Mouse (Mus musculus) hindbrain, postnatal 0 days (tissue): ENCODE measurements around the gene Slc37a4. TPM values are rescaled to one million over a fixed set of nuclear protein-coding genes. Genes with fewer than 3 reads are reported as not detected.
A peak's percentile ranks its signal among the peaks of the same experiment; 100 is the strongest.
"Not testable (repeated sequence)": the region's sequence is repeated elsewhere in the genome, so short reads cannot be mapped to it uniquely, and the experiment has no call there.

Experiments
- ATAC-seq: fragments of 200-750 bp; cut with Nextera tagmentation; 2 replicates; pipeline ENCODE4 v1.8.0; 2017; ENCODE audit warnings: mild to moderate bottlenecking, moderate TSS enrichment, moderate library complexity
- DNase-seq: peaks from one replicate; pipeline ENCODE4 v3.0.0-alpha.2; 2015; ENCODE audit warnings: low spot score
- H3K27ac ChIP-seq: fragments of 300-500 bp; sonication (generic); 2 replicates; pipeline ENCODE4 v1.5.1; 2014; ENCODE audit warnings: mild to moderate bottlenecking
- H3K27me3 ChIP-seq: fragments of 300-500 bp; sonication (generic); 2 replicates; pipeline ENCODE4 v1.6.1; 2014; ENCODE audit warnings: low read length, mixed read lengths; ENCODE audit not compliant: insufficient read depth
- H3K36me3 ChIP-seq: fragments of 300-500 bp; sonication (generic); 2 replicates; pipeline ENCODE4 v1.6.1; 2014; ENCODE audit warnings: low read length, mixed read lengths; ENCODE audit not compliant: insufficient read depth
- H3K4me1 ChIP-seq: fragments of 300-500 bp; sonication (generic); 2 replicates; pipeline ENCODE4 v1.6.1; 2014; ENCODE audit warnings: antibody characterized with exemption, low read length, mixed read lengths; ENCODE audit not compliant: insufficient read depth
- H3K4me2 ChIP-seq: fragments of 300-500 bp; sonication (generic); 2 replicates; pipeline ENCODE4 v1.6.1; 2014; ENCODE audit warnings: low read depth, mild to moderate bottlenecking, low read length, moderate library complexity, mixed read lengths
- H3K4me3 ChIP-seq: fragments of 300-500 bp; sonication (generic); 2 replicates; pipeline ENCODE4 v1.5.1; 2014; ENCODE audit warnings: low read length
- H3K9ac ChIP-seq: fragments of 300-500 bp; sonication (generic); replicated peaks from 2 replicates; pipeline ENCODE4 v1.6.1; 2014; ENCODE audit warnings: mild to moderate bottlenecking, low read length, moderate library complexity, mixed read lengths
- H3K9me3 ChIP-seq: fragments of 300-500 bp; sonication (generic); 2 replicates; pipeline ENCODE4 v1.6.1; 2016; ENCODE audit warnings: low read length, mixed read lengths
- CTCF ChIP-seq: IDR thresholded peaks from 2 replicates; pipeline ENCODE4 v1.5.1; 2016; ENCODE audit warnings: antibody characterized with exemption, control low read depth, low read depth
- WGBS: fragments of 180-500 bp; shearing (Covaris S2); extraction: QIAGEN DNeasy Blood & Tissue Kit; methylation state at CpG from one replicate; pipeline ENCODE4 v1.1.7; 2014; 5-methylcytosine and 5-hydroxymethylcytosine counted together
- microRNA-seq, 2 experiments: library from miRNA; unstranded; fragments of <30 nt; microRNA quantifications; one replicate each; pipeline ENCODE4; 2016
- polyA plus RNA-seq: library from polyadenylated mRNA; unstranded; fragments of >200 nt; fragmentation: Nextera tagmentation; extraction: Ambion mirVana; gene quantifications from 2 replicates; pipeline ENCODE4 v1.2.1, GENCODE M21; 2015
- total RNA-seq: library from RNA; depleted of rRNA; stranded (reverse); fragments of >200 nt; gene quantifications from 2 replicates; pipeline ENCODE4 v1.2.3, GENCODE M21; 2014; rRNA removed

Slc37a4 gene
- total and polyA plus RNA-seq, 2 experiments from 2014 or later = 40.3 to 93.9 TPM

- no peak overlapping the region for H3K4me3 ChIP-seq
- no peaks in the 10 kb centered on the region for H3K9me3 ChIP-seq
- H3K9ac ChIP-seq = no peak overlapping the region
- 88% methylated on average over 4 of the region's 4 CpGs for whole genome bisulfite sequencing
- no peaks in the 10 kb centered on the region for H3K27me3 ChIP-seq
- no peak overlapping the region for H3K27ac ChIP-seq
- no peak for ATAC-seq
- no peaks in the 10 kb centered on the region for H3K4me1 ChIP-seq
- no peak for DNase-seq
- H3K4me2 ChIP-seq = no peak overlapping the region
- H3K36me3 ChIP-seq = no peaks in the 10 kb centered on the region
- TF ChIP-seq CTCF = no peak
Measured at GRCm38 (mm10) chr9:44423576-44423975, 26.9 kb downstream of the Slc37a4 start.

GRCm38 (mm10) chr9:44432577-44433185, 36.0 kb downstream of the Slc37a4 start:
- DNase-seq = no peak
- ATAC-seq = no peak
- Histone ChIP-seq H3K27me3 (no peaks in the 10 kb centered on the region), H3K36me3 (no peaks in the 10 kb centered on the region), H3K9ac (no peak overlapping the region), H3K27ac (no peak overlapping the region), H3K4me1 (no peaks in the 10 kb centered on the region), H3K4me3 (no peak overlapping the region), H3K4me2 (no peak overlapping the region), H3K9me3 (no peaks in the 10 kb centered on the region)
- 56% methylated on average over 5 of the region's 5 CpGs for WGBS
- no peak for TF ChIP-seq CTCF

GRCm38 (mm10) chr9:44435747-44436146, 39.1 kb downstream of the Slc37a4 start:
- Histone ChIP-seq H3K4me3 (no peak overlapping the region), H3K4me2 (no peak overlapping the region), H3K36me3 (no peaks in the 10 kb centered on the region), H3K27ac (no peak overlapping the region), H3K4me1 (no peaks in the 10 kb centered on the region), H3K27me3 (no peaks in the 10 kb centered on the region), H3K9me3 (no peaks in the 10 kb centered on the region), H3K9ac (no peak overlapping the region)
- TF ChIP-seq CTCF = no peak
- DNase-seq = no peak
- 86% methylated on average over 6 of the region's 6 CpGs for whole genome bisulfite sequencing
- ATAC-seq = no peak

GRCm38 (mm10) chr9:44440961-44441360, 44.3 kb downstream of the Slc37a4 start, which contains the start of gene Foxr1:
Gene Foxr1 (minus strand): TSS chr9:44441136.
- H3K27ac ChIP-seq = no peak within 1 kb of the TSS
- H3K27me3 ChIP-seq = no peaks in the 10 kb centered on the region
- ATAC-seq (no peak), DNase-seq (no peak)
- H3K4me2 ChIP-seq = no peak within 1 kb of the TSS
- H3K9ac ChIP-seq = no peak within 1 kb of the TSS
- 75% methylated on average over 19 of the region's 19 CpGs for WGBS
- H3K36me3 ChIP-seq = no peaks in the 10 kb centered on the region
- H3K9me3 ChIP-seq = no peaks in the 10 kb centered on the region
- no peak for TF ChIP-seq CTCF
- H3K4me3 ChIP-seq = no peak within 1 kb of the TSS
- H3K4me1 ChIP-seq = no peaks in the 10 kb centered on the region

GRCm38 (mm10) chr9:44444402-44445025, 47.9 kb downstream of the Slc37a4 start:
- not testable (repeated sequence) for H3K27me3 ChIP-seq, H3K9me3 ChIP-seq, ATAC-seq, H3K4me1 ChIP-seq, H3K27ac ChIP-seq, H3K9ac ChIP-seq, DNase-seq, H3K4me3 ChIP-seq, H3K4me2 ChIP-seq, H3K36me3 ChIP-seq
- WGBS = 83% methylated on average over 7 of the region's 7 CpGs

- Histone ChIP-seq H3K9me3 (no peaks in the 10 kb centered on the region), H3K27ac (no peak overlapping the region), H3K27me3 (no peaks in the 10 kb centered on the region), H3K4me2 (no peak overlapping the region), H3K4me3 (no peak overlapping the region), H3K36me3 (no peaks in the 10 kb centered on the region), H3K4me1 (no peaks in the 10 kb centered on the region), H3K9ac (no peak overlapping the region)
- peak; percentile 43 for TF ChIP-seq CTCF
- ATAC-seq (no peak), DNase-seq (no peak)
Measured at GRCm38 (mm10) chr9:44450387-44450786, 53.7 kb downstream of the Slc37a4 start.

Small RNA genes lying within 50 kb of the gene (microRNA-seq; reads per million reads assigned to microRNA genes)
- gene Mir7085 = 0 to 0.35 reads per million in 2 experiments

Other genes with a start within 250 kb of the Slc37a4 start
- 24.2 and 30.5 TPM in 2 replicates for gene Cbl, start 162.8 kb upstream of the Slc37a4 start, total RNA-seq
- gene Cbl, start 162.8 kb upstream of the Slc37a4 start, polyA plus RNA-seq = 13.2 and 14.3 TPM in 2 replicates
- gene Ccdc153, start 156.2 kb upstream of the Slc37a4 start, total RNA-seq = 1.0 TPM in 1 of 2 replicates, not detected in the other
- gene Ccdc153, start 156.2 kb upstream of the Slc37a4 start, polyA plus RNA-seq = 2.2 and 2.6 TPM in 2 replicates
- gene Pdzd3, start 145.4 kb upstream of the Slc37a4 start, total RNA-seq = 0.31 TPM in 1 of 2 replicates, not detected in the other
- 0.13 and 0.34 TPM in 2 replicates for gene Pdzd3, start 145.4 kb upstream of the Slc37a4 start, polyA plus RNA-seq
- 5.7 and 12.7 TPM in 2 replicates for gene Nlrx1, start 128.3 kb upstream of the Slc37a4 start, total RNA-seq
- gene Nlrx1, start 128.3 kb upstream of the Slc37a4 start, polyA plus RNA-seq = 5.1 and 6.9 TPM in 2 replicates
- 59.1 and 69.6 TPM in 2 replicates for gene Abcg4, start 108.2 kb upstream of the Slc37a4 start, total RNA-seq
- gene Abcg4, start 108.2 kb upstream of the Slc37a4 start, polyA plus RNA-seq = 21.0 and 24.1 TPM in 2 replicates
- 28.4 and 38.6 TPM in 2 replicates for gene Hinfp, start 91.2 kb upstream of the Slc37a4 start, total RNA-seq
- 14.8 and 15.2 TPM in 2 replicates for gene Hinfp, start 91.2 kb upstream of the Slc37a4 start, polyA plus RNA-seq
- gene C2cd2l, start 76.6 kb upstream of the Slc37a4 start, total RNA-seq = 50.5 and 55.6 TPM in 2 replicates
- gene C2cd2l, start 76.6 kb upstream of the Slc37a4 start, polyA plus RNA-seq = 19.6 and 22.8 TPM in 2 replicates
- 16.4 and 24.6 TPM in 2 replicates for gene Dpagt1, start 70.8 kb upstream of the Slc37a4 start, total RNA-seq
- gene Dpagt1, start 70.8 kb upstream of the Slc37a4 start, polyA plus RNA-seq = 30.9 and 34.9 TPM in 2 replicates
- 272 and 314 TPM in 2 replicates for gene H2afx, start 62.2 kb upstream of the Slc37a4 start, total RNA-seq
- gene H2afx, start 62.2 kb upstream of the Slc37a4 start, polyA plus RNA-seq = 123 and 136 TPM in 2 replicates
- 38.7 and 38.8 TPM in 2 replicates for gene Hmbs, start 52.6 kb upstream of the Slc37a4 start, total RNA-seq
- gene Hmbs, start 52.6 kb upstream of the Slc37a4 start, polyA plus RNA-seq = 64.3 and 67.3 TPM in 2 replicates
- gene Vps11, start 35.2 kb upstream of the Slc37a4 start, total RNA-seq = 41.6 and 53.2 TPM in 2 replicates
- gene Vps11, start 35.2 kb upstream of the Slc37a4 start, polyA plus RNA-seq = 39.3 and 39.9 TPM in 2 replicates
- 60.6 and 95.7 TPM in 2 replicates for gene Hyou1, start 17.4 kb upstream of the Slc37a4 start, total RNA-seq
- gene Hyou1, start 17.4 kb upstream of the Slc37a4 start, polyA plus RNA-seq = 15.5 and 17.4 TPM in 2 replicates
- 190 and 229 TPM in 2 replicates for gene Rps25, start 10.3 kb downstream of the Slc37a4 start, total RNA-seq
- 1,650 and 1,709 TPM in 2 replicates for gene Rps25, start 10.3 kb downstream of the Slc37a4 start, polyA plus RNA-seq
- 108 and 120 TPM in 2 replicates for gene Trappc4, start 10.7 kb downstream of the Slc37a4 start, total RNA-seq
- 293 and 307 TPM in 2 replicates for gene Trappc4, start 10.7 kb downstream of the Slc37a4 start, polyA plus RNA-seq
- gene Ccdc84, start 21.7 kb downstream of the Slc37a4 start, total RNA-seq = 14.7 and 23.6 TPM in 2 replicates
- gene Ccdc84, start 21.7 kb downstream of the Slc37a4 start, polyA plus RNA-seq = 26.0 and 31.1 TPM in 2 replicates
- gene Foxr1, start 44.3 kb downstream of the Slc37a4 start, total RNA-seq = not detected in 2 replicates
- gene Foxr1, start 44.3 kb downstream of the Slc37a4 start, polyA plus RNA-seq = not detected in 2 replicates
- not detected in 2 replicates for gene Upk2, start 58.1 kb downstream of the Slc37a4 start, total RNA-seq
- not detected in 2 replicates for gene Upk2, start 58.1 kb downstream of the Slc37a4 start, polyA plus RNA-seq
- gene Bcl9l, start 86.0 kb downstream of the Slc37a4 start, total RNA-seq = 32.7 and 44.5 TPM in 2 replicates
- 7.8 and 8.4 TPM in 2 replicates for gene Bcl9l, start 86.0 kb downstream of the Slc37a4 start, polyA plus RNA-seq
- gene Cxcr5, start 165.0 kb downstream of the Slc37a4 start, total RNA-seq = not detected in 2 replicates
- gene Cxcr5, start 165.0 kb downstream of the Slc37a4 start, polyA plus RNA-seq = not detected in 2 replicates
- gene Ddx6, start 208.0 kb downstream of the Slc37a4 start, total RNA-seq = 52.9 and 56.2 TPM in 2 replicates
- 22.3 and 22.7 TPM in 2 replicates for gene Ddx6, start 208.0 kb downstream of the Slc37a4 start, polyA plus RNA-seq